Mouse (Mus musculus) urinary bladder, postnatal 25 days (tissue): Measurements from ENCODE around the gene E2f3.

Experiments
- DNase-seq: peaks from one replicate; pipeline ENCODE4 v3.0.0; 2022; ENCODE audit warnings: low spot score

E2f3 gene

DNA sequence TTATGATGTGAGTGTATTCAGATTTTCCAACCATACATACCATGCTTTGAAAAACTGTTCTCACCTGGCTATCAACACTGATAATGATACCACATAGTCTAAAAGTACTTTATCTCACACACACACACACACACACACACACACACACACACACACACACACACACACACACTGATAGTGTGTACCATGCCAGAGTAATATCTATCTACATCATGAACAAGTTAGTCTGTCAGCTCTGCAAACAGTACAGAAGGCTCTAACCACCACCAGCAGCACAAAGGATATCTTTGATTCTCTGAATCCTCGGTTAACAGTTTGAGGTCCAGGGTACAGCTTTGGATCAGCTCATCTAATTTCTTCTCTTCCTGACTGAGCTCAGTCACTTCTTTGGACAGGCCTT is 69.3 kb downstream of the E2f3 start:
- DNase-seq = no peak

DNA sequence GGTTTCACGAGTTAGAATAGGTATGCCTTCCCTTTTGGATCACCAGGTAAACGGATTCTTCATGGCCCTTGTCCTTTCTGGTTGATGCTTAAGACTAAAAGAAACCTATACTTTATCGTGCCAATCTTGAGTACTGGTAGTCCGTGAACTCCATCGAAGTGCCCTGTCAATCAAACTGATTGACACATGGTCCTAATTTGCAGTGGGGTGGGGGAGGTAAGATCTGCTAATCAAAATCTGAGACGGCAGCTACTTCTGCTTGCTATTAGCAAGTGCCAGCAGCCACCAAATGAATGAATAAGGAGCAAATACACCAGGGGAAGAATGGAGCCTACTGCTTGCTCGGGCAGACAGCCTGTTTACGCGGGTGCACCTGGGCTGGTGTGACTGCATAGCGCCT is 72.3 kb downstream of the E2f3 start:
- no peak for DNase-seq

DNA sequence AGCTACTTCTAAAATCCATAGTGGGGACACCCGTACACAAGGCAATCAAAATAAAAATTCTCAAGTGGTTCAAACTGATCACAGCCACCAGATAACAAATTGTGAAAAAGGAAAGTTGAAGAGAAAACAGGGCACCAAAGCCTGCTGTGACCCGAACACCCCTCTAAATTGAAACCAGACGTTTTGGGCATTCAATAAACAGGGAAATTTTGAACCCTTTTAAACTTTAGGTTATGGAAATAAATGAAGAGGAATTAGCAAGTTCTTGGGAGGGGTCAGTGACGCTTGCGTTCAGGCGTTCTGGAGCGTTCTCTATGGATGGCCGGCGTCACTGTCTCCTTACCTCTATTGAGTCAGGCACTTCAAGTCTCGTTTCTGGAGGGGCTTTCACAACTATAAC is 72.8 kb downstream of the E2f3 start:
- DNase-seq = no peak

DNA sequence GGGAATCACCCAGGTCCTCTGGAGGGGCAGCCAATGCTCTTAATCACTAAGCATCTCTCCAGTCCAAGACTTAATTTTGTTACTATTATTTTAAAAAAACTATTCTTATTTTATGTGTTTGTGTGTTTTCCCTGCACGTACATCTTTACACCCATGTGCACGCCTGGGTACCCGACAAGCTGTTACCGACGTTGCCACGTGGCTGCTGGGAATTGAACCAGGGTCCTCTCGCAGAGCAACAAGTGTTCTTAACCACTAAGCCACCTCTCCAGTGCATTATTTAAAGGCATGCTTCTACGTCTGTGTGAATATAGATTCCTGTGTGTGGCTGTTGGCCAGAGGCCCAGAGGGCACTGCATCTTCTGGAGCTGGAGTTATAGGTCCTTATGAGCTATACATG is 73.6 kb downstream of the E2f3 start:
- no peak for DNase-seq

DNA sequence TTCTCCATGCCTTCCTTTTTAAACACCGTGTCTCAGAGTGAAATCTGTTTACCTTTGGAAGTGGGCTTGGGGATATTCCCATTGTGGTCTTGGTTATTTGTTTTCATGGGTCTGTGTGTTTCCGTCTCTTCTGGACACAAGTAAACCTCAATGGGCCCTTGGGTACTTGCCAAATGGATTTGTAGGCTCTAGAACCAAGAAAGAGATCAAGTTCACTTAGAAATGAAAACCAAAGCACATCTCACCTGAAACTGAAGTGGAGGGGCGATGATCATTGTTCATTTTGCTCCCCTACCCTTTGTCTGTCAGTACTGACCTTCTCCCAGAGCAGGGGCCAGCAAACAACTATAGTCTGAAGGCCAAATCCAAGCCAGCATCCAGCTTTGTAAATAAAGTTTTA is 74.7 kb downstream of the E2f3 start:
- DNase-seq = no peak

DNA sequence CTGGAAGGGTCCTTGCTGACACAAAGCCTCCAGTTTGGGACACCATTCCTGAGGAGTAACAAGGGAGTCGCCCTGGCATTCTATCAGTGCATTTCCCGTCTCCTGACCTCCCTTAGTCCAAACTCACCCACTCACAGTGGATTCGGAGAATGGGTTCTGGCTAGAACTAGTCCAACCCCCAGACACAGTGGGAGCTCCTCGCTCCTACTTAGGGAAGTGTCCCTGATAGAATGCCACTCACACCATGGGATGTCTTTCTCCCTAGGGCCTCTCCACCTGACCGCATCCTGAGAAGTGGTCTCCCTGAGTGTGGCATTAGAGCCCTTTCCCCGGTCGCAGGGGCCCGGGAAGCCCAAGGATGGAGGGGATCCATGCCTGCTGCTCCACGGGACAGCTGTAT is 77.4 kb downstream of the E2f3 start:
- no peak for DNase-seq

DNA sequence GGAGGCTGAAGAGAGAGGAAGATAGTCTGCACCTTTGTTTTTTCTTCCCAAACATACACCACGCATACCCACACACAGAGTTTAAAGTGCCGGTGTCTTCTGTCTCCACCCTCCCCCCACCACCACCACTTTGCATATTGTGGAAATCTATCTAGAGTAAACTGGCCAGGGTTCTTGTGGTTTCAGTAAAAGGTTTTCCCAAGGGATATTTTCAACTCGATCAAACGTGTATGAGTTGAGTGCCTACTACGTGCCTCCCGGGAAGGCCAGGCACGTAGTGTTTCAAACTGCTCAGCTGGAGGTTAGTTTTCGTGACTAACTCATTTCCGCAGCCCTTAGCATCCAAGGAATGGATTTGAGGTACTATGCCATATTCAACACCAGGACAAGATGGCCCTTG is 77.9 kb downstream of the E2f3 start:
- no peak for DNase-seq

DNA sequence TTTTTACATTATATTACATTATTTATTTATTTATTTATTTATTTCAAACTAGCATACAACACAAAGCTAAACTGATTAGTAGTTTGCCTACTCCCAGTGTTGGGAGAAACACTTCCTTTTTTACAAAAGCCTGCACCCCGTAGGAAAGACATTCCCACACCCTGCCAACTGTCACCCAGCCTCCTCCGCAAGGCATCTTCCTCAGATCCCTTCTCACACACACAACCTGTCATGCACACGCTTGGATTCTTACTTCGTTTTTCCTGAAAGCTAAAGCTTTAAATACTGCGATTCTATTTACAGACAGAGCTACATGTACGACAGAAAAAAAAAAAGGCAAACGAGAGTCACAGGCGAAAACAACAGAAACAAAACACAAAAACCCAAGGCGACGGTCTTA is 79.1 kb downstream of the E2f3 start:
- no peak for DNase-seq

DNA sequence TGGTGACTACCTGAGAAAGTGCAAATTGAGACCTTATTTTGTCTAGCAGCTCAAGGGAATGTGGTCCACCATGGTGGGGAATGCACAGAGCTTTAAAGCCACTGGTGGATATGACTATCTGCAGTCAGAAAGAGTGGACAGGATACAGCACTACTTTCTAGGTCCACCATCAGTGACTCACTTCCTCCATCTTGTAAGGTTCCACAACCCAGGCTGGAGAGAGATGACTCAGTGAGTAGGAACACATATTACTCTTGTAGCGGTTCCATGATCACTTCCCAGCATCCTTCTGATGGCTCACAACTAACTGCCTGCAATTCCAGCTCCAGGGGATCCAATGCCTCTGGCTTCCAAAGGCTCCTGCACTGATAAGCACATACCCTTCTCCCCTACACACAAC is 82.5 kb downstream of the E2f3 start:
- no peak for DNase-seq

DNA sequence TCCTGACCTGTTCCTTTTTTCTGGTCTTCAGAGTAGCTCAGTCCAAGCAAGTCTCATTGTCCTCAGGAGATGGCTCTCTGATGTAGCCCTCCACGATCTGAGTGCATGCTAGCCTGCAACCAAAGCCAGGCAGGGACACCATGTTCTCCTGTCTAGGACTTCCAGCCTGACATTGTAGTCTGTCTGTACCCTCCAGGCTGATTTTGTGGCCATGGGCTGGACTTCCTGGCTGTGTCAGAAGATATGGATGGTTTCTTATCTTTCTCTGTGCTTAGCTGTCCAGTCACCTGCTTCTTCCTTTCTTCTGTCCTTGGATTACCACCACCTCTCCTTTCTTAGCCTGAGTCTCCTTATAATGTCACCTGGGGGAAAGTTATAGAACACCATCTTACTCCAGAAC is 83.2 kb downstream of the E2f3 start:
- no peak for DNase-seq

DNA sequence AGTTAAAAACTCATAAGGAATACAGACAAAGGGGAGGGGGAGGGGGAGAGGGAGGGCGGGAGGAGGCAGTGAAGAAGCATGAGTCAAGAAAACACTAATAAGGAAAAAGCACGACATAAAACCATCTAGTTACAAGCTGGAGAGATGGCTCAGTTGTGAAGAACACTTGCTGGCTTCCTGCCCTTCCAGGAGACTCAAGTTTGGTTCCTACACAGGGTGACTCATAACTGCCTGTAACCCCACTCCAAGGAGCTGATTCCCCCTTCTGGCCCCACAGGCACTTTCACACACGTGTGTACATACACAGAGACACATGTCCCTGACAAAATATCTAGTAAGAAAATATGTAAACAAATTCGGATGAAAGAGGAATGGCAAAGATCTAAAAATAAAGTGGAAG is 84.2 kb downstream of the E2f3 start:
- no peak for DNase-seq

DNA sequence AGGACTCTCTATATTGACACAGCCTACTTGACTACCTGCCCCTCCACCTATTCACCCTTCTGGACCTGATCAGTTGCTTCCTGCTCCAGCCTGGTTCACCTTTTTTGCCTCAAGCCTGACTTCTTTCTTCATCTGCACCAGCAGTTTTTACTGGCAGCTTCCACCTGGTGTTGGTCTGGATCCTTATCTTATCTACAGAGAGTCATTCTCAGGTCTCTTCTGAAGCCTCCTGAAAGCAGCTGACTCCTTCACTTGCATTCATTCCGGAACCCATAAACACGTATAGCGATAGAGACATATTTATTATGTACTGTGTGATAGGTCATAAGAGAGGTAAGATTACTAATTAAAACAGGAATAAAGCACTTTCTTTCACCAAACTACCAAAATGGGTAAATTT is 119.1 kb downstream of the E2f3 start:
- no peak for DNase-seq

DNA sequence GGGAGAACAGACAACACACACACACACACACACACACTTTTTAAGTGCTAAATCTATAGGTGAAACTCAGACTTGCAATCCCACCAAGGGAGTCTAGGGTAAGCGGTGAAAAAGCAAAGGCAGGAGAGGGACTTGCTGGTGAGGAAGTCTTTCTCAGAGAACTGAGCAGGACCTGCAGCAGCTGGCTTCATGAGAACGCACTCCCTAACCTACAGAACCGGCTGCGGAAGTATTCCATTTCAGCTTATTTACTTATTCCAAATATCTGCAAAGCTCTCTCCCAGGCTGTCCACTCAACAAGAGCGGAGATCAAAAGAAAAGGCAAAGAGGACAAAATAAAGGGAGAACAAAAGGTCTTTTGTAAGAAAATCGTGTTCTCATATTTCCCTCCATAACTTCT is 121.5 kb downstream of the E2f3 start:
- no peak for DNase-seq

DNA sequence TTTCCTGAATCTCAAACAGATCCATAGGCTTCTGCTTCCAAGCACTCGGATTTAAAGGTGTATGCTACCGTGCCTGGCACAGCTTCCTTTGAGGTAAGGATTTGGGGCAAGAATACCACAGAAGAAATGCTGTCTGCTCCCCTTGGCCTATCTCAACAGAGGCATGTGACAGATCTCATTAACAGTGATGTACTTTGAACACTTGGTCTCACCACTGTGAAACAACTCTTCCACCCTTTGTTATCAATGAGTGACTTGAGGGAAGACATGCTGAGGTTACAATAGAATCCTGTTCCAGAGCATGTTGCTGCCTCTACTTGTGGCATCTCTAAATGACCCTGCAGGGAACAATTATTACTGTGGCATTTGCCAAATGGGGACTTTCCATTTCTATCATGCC is 125.8 kb downstream of the E2f3 start:
- no peak for DNase-seq

DNA sequence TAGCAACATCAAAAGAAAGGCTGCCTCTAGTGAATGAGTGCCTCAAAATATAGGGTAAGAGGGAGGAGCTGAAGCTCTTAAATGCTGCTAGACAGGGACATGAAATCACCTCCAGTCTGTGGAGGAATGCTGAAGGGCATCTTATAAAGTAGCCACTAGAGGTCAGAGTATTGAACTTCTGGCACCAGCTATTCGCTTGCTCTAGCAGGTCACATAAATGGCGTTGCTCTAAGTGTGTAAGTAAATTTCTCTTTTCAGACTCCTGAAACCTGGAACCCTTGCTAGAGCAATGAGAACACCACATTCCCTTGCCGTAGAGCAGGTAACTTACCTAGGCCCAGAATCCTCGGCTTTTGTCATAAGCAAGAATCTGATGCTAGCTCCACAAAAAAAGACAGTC is 128.4 kb downstream of the E2f3 start:
- DNase-seq = no peak
